Mouse (Mus musculus) CH12F3 (cell line): ENCODE data around the gene Mtg2.

ENCODE experiments used
- in situ Hi-C: fragments of 300-500 bp; cut with MboI; formaldehyde crosslinking; loops from 2 replicates; pipeline ENCODE4 v1.14.3; 2020; ENCODE audit warnings: low sequenced_read_pairs

The Mtg2 gene

DNA sequence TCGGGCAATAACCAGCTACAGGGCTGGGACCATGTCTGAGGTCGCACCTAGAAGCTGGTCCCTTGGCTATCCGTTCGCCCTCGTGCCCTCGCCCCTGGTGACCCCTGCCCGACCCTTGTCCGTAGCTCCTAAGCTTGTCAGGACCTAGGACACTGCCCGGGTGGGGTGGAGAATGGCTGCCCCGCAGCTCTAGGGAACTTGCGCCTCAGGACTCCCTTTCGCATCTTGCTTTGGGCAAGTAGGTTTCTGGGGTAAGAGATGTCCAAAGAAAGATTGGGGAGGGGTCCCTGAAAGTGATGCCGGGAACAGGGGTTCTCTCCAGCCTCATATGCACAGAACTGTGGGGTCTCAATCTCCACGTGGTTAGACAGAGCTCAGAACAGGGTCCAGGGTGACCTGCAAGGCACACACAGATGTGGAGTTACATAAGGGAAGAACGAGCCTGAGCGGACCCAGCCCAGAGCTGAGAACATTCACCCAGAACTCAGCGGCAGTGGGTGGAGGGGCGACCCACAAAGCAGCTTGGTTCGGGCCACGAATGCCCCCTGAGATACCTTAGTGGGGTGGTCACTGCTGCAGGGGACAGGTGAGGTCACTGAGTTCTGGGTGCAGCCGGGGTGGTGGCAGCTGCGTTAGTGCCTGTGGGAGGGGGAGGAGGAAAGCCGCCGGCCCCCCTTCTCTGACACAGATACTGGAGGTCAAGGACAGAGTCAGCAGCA lies 34.4 kb downstream of the Mtg2 start:
- in situ Hi-C loops: no loop called here

DNA sequence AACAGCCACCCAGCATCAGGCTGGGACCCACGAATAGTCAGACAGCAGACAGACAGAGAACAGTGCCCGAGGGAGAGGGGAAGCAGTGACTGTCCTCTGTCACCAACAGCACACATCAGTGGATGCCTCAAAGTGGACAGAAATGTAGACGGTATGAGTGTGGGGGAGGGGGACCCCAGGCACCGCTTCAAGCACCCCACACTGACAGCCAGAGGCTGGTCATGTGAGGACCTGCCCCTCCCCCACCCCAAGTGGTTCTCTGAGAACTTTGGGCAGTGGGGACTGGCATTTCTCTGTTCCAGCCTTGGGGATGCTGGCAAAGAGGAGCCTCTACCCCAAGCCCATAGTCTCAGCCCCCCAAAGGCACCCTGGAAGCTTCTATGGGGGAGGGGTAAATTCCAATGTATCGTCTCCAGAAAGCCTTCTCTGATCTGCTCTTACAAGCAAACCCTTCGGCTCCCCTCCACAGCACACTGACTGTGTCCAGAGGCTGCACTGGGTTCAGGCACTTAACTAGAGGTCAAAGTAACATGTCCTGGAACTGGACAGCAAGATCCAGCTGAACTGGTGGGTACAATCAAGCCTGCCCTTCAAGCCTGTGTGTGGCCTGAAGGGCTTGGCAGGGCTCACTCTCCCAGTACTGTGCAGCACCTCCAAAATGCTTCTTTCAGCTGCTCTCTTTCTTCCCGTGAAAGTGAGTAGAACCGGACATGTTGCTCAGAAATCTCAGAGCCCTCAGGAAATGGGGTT lies 35.2 kb downstream of the Mtg2 start:
- in situ Hi-C loops: no loop called here

DNA sequence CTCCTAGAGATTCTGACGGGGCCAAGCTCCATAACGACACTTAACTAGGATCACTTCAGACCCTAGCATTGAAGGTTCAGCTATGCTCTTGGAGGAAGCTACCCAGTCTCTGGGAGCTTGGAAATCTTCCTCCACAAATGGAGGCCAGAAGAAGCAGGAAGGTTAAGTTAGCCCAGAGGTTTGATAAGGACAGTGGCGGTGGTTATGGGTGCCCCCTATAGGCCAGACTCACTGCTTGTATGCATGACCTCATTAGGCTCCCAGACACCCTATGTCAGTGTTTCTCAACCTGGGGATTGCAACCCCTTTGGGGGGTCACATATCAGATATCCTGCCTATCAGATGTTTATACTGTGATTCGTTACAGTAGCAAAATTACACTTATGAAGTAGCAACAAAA lies 36.7 kb downstream of the Mtg2 start:
- in situ Hi-C loops: no loop called here

DNA sequence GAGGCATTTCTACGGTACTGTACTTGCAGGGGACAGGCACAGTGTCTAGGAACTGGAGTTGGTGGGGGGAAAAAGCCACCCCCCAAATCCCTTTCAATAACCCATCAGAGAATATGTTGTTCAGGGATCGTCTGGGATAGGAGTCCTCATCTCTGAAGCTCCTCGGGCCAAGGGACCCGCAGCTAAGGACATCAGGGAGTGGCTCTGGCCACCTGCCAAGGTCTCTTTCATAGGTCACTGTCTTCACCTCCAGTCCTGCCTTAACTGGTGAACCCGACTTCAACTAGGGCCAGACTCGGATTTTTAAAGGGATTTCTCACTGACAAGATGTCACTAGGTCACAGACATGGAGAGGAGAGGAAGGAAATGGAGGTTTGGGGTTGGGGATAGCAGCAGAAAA lies 37.9 kb downstream of the Mtg2 start:
- in situ Hi-C loops: no loop called here

DNA sequence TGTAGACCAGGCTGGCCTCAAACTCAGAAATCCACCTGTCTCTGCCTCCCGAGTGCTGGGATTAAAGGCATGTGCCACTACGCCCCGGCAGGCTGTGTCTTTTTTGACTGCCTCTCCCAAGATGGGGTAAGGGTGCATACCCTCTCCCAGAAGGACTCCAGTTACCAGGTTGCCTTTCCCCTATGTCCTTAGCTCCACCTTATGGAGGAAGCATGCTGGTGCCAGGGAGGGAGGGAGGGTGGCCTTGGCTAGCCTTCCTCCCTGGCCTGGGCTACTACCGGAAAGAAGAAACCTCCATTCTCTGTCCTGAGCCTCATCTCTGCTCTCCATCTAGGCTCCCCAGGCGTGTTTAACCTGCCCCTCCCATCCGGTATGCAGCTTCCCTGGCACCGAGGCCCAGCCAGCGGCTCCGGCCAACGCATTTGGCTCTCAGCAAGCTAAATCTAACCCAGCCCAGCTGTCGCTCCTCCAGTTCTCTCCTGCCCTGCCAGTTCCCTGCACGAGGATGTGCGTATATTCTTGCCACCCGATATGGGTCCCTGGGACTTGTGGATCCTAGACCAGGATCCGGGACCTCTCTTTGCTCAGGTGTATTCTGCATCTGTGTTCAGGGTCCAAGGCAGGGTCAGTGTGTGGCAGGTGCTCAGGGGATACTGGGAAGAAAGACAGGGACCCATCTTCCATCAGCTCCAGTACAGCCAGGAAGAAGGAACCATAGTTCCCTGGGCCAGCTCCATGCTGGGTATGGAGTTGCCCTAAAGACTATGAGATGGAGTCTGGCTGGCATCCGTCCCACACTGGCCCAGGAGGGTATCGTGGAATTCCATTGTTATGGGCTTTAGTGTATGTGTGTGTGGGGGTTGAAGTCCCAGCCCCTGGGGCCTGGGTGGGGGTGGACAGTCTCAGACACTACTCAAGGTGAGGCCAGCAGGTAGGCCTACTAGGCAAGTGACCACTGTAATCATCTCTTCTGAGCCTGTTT lies 43.8 kb downstream of the Mtg2 start:
- in situ Hi-C loops: no loop called here

DNA sequence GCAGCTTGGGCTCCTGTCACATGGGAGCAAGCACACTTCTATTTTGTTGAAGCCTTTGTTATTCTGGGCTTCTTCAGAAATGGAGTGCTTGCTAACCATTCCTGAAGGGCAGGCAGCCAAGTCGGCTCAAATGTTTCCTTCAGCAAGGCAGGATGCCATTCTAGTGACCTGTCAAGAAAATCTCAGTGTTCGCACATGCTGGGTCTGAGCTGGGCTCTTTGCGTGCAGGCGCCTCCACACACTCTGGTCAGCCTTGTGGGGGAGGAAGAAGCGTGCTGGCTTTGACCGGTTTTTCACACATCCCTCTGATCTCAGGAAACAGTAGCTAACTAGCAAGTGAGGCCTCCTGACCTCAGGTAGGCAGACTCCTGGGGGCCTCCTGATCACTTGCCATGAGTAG lies 44.9 kb downstream of the Mtg2 start:
- in situ Hi-C loops: no loop called here

DNA sequence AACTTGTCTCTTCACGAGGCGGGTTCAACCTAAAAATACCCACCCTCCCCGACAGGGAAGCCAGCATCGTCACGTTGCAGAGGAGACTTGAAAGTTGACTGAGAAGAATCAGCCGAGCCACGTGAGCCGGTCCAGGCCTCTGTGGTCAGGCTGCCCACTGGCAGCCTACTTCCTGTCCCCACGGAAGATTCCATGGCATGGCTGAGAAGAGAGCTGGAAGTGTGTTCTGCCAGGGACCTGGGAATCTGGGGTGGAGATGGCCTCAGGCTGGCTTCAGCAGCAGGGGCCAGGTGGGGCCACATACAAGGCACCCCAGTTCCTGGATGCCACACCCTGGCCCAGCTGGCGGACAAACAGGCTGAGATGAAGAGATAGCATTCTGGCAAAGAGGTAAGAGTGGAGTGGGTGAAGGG lies 45.7 kb downstream of the Mtg2 start:
- in situ Hi-C loops: no loop called here

DNA sequence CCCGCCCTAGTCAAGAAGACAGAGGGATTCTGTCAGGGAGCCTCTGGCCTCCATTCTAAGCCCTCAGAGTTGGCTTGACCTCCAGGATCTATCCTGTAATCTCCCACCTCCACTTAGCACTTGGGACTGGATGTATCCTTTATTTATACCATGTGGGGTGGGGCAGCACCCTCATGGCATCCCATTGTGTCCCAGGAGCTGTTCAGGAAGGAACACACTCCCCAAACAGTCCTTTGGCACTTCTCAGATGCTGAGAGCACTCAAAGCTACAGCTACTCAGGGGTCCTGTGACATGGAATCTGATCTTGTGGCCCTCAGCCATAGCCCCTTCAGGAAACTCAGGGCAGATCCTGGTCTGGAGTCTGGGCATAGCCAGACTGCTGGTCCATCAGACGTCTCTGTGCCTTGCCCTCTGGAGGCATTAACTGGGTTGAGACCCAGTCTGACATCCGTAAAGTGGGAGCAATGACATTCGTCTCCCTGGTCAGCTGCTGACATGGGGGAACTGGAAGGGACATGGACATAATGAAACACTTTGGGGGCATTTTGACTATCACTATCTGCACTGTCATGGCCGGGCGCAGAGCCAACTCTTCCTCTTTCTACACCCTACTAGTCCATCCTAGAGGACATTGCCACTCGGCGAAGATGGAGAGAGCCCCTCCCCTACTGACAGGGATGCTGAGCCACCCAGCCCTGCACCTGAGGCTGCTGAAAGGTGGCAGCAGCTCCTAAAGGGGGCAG lies 46.5 kb downstream of the Mtg2 start:
- in situ Hi-C loops: no loop called here

DNA sequence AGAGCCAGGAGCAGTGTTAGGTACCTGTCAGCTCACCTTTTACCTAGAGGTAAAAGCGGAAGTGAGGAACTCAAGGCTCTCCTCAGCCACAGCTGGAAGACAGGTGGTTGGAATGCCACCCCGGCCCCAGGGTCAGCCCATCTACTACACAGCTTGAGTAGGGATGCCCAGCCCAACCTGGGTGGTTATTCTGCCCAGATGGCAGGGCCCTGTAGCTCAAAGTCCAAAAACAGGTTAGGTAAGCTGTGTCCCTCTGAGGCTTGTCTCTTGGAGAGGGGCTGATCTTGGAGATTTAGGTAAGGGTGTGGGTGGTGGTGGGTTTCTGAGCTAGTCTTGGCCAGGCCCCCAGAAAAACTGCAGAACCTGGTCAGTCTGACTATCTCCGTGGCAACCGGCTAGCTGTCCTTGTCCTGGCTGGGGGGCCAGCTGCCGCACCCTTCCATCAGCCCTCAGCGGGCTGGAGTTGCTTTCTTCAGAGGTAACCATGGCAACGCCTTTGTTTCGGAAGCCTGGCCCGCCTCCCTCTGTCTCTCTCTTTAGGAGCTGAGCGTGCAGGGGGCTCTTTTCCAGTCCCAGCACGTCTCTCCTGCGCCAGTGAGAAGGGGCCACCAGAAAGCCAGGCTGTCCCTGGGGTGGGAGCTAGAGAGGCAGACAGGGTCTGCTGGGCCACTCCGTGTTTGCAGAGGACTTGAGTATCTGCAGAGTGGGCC lies 47.3 kb downstream of the Mtg2 start:
- in situ Hi-C loops: no loop called here

DNA sequence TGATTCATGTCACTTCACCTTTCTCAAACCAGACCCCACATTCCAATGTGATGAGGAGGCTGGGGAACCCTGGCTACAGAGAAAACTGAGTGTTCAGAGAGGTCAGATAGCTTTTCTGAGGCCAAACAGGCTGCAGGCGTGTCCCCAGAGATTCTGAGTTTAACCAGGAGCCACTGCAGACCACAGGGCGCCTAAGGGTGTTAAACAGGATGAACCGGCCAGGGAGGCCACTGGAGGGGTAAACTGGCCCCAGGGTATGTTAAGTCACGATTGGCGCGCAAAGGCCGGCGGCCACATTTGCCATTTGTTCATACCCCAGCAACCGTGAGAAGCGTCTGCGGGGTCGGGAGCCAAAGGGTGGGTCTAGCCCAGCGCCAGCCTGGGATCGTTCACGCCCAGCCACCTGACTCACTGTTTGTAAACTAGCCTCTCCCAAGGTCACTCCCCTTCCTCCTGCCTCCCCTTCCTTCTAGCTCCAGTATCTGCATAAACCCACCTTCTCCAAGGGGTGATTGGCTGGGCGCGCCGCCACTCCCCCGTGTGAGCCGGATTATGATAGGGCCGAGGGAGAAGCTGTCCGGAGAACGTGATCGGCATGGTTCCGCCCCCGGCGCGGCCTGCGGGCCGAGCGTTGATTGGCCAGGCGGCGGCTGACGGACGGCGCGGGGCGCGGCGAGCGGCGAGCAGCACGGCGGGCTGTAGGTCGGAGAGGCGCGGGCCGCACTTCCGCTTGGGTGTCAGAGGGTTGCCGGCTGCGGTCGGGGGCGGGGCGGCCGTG lies 48.5 kb downstream of the Mtg2 start, which contains the start of gene Osbpl2:
Osbpl2 (plus strand) TSS at position 646 of the 778 bp plus-strand sequence.
- in situ Hi-C loops: no loop called here

DNA sequence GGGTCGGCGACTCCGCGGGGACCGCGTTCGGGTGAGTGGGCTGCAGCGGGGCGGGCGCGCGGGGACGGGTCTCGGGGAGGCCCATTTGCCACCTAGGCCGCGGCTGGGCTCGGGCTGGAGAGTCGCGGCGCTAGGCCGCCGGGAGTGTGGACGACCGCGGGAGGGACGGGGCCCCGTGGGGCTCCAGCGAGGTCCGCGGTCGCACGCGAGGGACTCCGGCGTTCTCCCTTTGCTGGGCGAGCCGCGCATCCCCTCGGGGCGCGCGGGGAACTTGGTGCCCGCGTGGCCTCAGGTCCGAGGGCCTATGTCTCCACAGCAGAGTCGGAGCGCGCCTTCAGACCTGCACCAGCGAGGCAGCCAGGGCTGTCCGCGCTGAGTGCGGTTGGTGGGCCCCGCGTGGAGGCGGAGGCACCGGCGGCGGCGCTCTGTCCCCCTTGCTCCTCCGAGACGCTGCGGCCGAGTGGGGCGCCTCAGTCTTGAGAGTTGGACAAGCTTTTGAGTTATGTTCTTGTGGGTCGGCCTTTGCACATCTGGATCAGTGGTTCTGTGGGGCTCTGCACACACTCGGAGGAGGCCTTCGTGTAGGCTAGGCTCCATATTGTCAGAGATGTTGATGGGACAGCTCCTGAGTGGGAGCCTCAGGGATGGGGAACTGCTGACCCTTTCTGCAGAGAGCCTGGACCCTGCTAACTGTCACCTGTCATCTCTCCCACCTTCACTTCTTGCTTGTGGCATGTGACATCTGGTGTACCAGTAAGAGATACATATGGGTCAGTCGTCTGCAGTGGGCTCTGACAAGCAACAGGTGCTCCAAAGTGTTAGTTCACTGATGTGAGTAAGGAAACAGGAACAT lies 49.3 kb downstream of the Mtg2 start:
- in situ Hi-C loops: no loop called here

DNA sequence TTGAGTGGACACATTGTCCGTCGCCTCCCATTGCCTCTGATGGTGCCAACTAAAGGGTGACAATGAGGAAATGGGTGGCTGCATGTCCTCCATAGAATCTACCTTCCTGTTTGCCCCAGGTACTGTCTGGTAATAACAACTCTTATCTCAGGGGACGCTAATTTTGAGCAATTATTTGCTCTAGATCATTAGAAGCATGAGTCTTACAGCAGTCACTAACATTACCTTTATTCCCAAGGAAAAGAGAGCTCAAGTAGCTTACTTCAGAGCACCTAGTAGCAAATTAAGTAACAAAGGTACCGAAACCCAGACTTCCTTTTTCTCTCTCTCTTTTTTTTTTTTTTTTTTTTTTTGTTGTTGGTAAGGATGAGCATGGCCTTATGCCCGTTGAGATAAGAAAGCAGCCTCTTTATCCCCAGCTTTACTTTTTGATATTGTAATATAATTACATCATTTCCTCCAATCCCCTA lies 49.9 kb downstream of the Mtg2 start:
- in situ Hi-C loops: no loop called here

DNA sequence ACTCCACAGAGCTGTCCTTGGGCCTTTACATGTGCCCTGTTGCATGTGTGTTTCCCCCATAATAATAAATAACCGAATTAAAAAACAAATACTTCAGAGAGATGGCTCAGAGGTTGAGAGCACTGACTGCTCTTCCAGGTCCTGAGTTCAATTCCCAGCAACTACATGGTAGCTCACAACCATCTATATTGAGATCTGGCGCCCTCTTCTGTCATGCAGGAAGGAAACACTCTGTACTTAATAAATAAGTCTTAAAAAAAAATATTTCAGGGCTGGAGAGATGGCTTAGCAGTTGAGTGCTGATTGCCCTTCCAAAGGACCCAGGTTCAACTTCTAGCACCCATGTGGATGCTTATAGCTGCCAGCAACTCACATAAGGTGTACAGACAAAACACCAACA lies 53.8 kb downstream of the Mtg2 start:
- in situ Hi-C loops: no loop called here

DNA sequence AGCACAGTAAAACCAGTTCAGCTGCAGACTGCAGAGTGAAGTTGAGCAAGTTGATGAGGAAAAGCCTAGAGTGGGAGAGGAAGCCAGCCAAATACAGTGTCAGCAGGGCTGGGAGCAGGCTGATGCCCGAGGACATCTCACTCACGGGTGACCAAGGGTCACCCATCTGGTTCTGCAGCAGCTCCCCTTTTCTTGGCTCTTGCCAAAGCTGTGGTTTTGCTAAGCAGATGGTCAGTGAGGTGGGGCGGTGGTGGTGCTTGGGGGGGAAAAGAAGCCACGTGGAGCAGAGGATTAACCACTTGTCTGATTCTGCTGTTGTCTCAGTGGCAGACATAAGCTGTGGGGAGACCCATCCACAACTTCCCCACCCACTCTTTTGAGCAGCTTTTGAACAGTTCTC lies 55.8 kb downstream of the Mtg2 start:
- in situ Hi-C loops: no loop called here

DNA sequence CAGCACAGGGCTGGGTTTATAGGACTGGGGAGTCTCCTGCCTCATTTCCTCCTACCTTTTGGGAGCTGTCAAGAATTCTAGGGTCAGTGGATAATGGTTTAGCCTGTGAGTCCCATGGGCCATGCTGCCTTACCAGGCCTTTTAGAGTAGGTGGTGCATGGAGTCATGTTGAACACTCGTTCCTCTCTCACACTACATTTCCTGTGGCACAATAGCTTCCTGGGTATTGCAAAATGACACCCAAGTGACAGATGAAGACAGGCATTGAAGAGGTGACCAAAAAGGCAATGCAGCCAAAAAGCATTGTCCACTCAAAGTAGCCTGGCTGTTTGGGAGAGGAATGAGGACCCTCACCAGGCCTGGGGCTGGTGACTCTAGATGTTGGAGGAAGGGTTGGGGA lies 57.3 kb downstream of the Mtg2 start:
- in situ Hi-C loops: no loop called here

DNA sequence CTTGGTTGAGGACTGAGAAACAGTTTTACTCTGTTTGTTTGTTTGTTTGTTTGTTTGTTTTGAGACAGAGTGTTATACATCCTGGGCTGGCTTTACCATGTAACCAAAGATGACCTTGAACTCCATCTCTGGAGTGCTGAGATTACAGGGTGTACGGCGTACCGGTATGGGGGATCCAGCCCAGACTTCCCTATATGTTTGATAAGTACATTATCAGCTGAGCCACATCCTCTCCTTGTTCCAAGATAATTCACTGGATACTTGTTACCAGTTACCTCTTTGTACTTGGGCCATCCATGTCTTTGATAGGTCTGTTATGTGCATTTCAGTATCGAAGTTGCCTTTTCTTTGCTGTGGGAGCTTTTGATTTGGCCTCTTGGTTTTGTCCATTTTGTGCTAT lies 62.8 kb downstream of the Mtg2 start:
- in situ Hi-C loops: no loop called here

DNA sequence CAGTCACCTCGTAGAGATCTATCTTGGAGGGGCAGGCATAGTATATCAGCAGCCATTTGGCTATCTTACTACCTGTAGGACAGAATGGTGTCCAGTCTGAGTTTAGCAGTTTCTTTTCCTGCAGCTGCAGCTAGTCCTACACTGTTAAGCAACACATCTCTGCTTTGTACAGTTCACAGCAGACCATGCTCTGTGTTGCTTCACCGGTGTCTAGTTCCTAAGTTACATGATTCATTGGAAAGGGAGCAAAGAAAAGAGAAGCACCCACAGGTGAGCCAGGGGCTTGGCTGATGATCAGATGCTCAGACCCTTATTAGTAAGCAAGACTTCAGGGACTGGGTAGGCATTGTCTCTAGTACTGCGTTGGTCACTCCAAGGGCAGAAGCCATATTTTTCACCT lies 63.5 kb downstream of the Mtg2 start:
- in situ Hi-C loops: no loop called here

DNA sequence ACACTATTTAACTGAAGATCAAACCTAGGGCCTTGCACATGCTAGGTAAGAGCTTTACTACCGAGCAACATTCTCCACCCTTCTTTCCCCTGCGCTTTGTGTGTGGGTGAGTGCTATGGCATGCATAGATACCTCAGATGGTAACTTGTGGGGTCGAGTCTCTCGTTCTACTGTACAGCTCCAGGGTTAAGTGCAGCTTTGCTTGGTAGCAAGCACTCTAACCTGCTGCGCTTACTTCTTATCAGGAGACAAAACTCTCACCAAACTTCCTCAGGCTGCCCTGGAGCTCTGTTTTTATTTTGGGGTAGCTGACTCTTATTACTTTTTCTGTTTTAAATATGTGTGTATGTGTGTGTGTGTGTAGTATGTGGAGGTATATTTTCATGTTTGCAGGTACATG lies 65.0 kb downstream of the Mtg2 start:
- in situ Hi-C loops: no loop called here
